Mouse (Mus musculus) adrenal gland, postnatal 4 days (tissue): ENCODE data around the gene Scn5a. TPM values are rescaled to one million over a fixed set of nuclear protein-coding genes. Genes with fewer than 3 reads are reported as not detected.

Experiments
- DNase-seq, 2 experiments: peaks; one replicate each; pipeline ENCODE4 v3.0.0; 2021 to 2022; ENCODE audit warnings: low spot score in 2 of 2, mixed read lengths in 2 of 2
- total RNA-seq, 2 experiments: library from RNA; stranded (reverse); gene quantifications; 2 replicates each; pipeline ENCODE4 v1.2.3; 2021

Scn5a gene
- total RNA-seq, 2 experiments from 2014 or later: 0.25 to 0.36 TPM

- no peak for DNase-seq
Observed at GRCm38 (mm10) chr9:119469691-119470353, 109.0 kb downstream of the Scn5a start.

GRCm38 (mm10) chr9:119465595-119465994, 113.2 kb downstream of the Scn5a start:
- DNase-seq: no peak

DNA sequence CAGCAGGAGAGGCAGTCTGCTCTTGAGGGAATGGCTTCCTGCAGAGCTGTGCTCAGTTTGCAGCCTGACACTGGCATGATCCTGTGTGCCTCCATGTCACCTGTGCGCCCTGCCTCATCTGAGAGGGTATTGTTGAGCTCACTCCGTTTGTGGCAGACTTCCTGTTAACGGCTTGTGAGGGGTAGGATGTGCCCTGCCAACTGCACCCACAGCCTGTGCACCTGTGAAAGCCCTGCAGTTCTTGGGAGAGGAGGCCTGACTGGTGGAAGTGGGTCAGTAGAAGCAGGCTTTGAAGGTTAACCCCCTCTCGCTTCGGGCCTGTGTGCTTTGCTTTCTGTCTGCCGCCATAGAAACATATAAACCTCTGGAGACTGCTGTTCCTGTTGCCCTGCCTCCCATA, 113.8 kb downstream of the Scn5a start:
- DNase-seq: no peak

DNA sequence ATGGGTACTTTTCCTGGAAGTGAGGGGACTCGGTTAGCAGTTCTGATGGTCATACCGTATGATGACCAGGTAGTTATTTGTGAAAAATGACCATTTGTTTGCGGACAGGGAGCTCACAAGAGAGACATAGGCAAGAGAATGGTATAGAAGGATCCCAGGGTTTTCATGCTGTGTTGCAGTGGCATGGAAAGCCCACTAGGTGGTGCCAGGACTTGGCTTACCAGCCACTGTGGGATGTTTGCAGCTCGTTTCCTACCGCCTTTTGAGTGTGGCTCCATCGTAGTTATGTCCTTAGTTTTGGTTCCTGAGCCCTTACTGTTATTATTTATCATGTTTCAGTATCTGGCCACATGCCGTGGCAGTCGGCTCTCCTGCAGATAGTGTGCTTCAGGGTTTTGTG, 118.4 kb downstream of the Scn5a start:
- DNase-seq: peak in 1 of 2 experiments; percentile 40

GRCm38 (mm10) chr9:119457122-119457521, 121.7 kb downstream of the Scn5a start:
- no peak for DNase-seq

DNA sequence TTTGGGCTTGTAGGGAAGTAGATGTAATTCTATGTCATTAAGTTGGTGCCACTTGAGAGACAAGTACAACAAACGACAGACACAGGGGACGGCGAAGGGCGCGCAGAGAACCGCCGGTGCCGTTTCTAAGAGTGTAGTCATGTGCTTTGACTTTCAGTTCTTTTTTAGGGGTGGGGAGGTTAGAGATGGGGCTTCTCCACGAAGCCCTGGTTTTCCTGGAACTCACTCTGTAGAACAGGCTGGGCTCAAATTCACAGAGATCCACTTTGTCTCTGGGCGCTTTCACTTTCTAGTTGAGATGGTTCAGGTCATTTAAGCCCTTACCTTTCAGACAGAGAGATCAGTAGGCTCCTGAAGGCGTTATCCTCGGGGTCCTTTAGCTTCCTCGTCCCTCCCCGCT, 122.8 kb downstream of the Scn5a start:
- DNase-seq: no peak

DNA sequence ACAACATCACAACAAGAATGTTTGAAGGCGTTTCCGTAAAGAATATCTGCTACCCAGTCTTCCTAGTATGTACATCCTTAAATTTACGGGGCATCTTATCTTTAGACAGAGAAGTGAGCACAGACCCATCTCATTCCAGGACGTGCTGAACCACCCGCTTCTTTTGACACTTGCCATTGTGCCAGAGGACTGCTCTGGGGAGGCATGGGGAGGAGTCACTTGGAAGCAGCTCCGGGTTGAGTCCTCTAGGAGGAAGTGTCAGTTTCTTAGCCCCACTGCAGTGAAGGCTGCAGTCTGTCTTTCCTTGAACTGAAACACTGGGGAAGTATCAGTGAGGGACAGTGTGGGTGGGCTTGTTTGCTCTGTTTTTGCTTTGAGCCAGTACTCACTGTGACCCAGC, 133.1 kb downstream of the Scn5a start:
- no peak for DNase-seq

GRCm38 (mm10) chr9:119444738-119445429, 133.9 kb downstream of the Scn5a start, which contains the start of gene Exog:
Gene Exog (plus strand): TSS chr9:119444943.
- DNase-seq: peak; percentile 98

DNA sequence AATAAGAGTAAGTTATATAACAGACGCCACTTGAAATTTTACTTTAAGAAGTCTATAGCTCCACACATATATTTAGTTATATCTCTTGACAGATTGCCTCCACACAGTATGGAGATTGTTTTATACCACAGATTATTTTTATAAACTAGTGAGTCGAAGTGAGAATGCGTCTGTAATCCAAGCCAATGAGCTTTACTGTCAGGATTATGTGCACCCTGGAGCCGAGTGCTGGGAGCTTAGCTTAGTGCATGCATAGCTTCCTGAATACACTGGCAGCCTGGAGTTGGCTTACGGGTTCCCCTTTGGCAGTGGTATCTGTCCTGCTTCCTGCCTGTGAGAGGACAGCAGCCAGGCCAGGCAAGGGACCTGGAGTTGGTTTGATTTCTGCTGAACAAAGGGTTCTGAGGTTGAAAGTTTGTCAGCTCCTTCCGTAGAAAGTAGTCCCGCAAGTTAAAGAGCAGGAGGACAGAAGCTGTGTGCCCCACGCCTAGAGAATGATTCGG, 140.3 kb downstream of the Scn5a start:
- no peak for DNase-seq

- DNase-seq: no peak
Observed at GRCm38 (mm10) chr9:119438065-119438464, 140.8 kb downstream of the Scn5a start.

- DNase-seq: no peak
Observed at GRCm38 (mm10) chr9:119435855-119436254, 143.0 kb downstream of the Scn5a start.

Other genes with a start within 250 kb of the Scn5a start
- gene Acaa1a, start 239.3 kb downstream of the Scn5a start, total RNA-seq: 100 to 1,000 TPM; 115 to 119 TPM
- gene Myd88, start 237.6 kb downstream of the Scn5a start, total RNA-seq: 10 to 100 TPM; 29.4 to 31.3 TPM
- gene Xylb, start 221.6 kb downstream of the Scn5a start, total RNA-seq: 10 to 100 TPM in 1 of 2 experiments, 1 to 10 TPM in 1; 7.3 to 16.5 TPM
- not detected for gene Slc22a14, start 213.5 kb downstream of the Scn5a start, total RNA-seq
- 10 to 100 TPM; 15.6 to 17.6 TPM for gene Acvr2b, start 176.9 kb downstream of the Scn5a start, total RNA-seq
- 1 to 10 TPM; 6.1 to 6.6 TPM for gene Exog, start 134.1 kb downstream of the Scn5a start, total RNA-seq
- gene Scn10a, start 140.3 kb upstream of the Scn5a start, total RNA-seq: under 1 TPM in 1 of 2 experiments, not detected in 1; 0.08 TPM
- under 1 TPM in 1 of 2 experiments, not detected in 1; 0.06 TPM for gene Scn11a, start 246.4 kb upstream of the Scn5a start, total RNA-seq